Mouse (Mus musculus): ENCODE data around the gene Ercc6l2. TPM values are rescaled to one million over a fixed set of nuclear protein-coding genes. Genes with fewer than 3 reads are reported as not detected.
A peak's percentile ranks its signal among the peaks of the same experiment; 100 is the strongest.

Ercc6l2 gene
- 25.0 and 25.4 TPM in 2 replicates for polyA plus RNA-seq (2014; fragmentation: Nextera tagmentation; extraction: Ambion mirVana)

DNA sequence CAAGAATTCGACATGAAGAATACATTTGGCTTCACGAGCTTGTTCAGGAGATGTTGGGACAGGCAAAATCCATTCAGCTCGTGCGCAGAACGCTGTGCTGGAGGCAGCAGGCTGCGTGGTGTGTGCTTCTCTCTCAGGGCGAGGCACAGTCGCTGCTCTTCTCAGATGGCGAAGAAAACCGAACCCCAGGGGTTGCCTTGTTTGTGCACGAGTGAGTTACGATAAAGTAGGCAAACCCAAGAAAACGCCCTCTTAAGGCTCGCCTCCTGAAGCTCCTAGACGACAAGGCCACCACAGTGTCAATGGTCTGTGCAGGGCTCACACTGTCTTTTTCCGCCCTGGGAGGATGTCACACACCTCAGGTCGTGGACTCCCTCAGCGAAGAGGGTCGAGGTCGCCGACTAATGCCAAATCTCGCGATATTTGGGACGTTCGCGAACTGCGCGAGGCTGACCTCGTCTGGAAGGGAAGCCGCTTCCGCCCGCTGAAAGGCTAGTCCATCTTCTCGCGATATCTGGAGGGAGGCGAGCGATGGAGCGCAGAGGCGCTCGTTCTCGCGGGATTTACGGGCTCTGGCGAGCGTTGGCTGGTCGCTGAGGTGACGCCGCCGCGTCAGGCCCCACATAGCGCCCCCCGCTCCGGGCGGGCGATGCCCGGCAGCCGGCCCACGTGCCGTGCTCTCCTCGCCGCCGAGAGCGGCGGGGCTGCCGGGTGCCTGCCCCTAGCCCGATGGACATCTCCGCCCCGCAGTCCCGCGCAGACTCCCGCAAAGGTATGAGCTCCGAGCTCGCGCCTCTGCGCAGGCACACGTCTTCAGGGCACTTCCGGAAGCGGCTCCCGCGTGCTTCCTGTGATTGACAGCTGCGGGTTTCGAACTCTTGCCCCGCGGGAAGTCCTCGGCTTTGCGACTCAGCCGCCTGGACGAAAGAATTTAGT lies at the start of gene Ercc6l2:
Ercc6l2 (plus strand) TSS at position 495 of the 936 bp plus-strand sequence.
- H3K4me1 ChIP-seq (ENCODE audit: control insufficient read depth, insufficient read depth, low read length): peaks cover 3% of the 10 kb centered on the region; the same call in 1 of the 2 replicates
- ATAC-seq (ENCODE audit: insufficient read depth, low FRiP score, low TSS enrichment): peak; percentile 98

GRCm38 (mm10) chr13:63766065-63766464 lies 49.0 kb upstream of the Ercc6l2 start:
- H3K27ac ChIP-seq (ENCODE audit: low read depth, low read length): no peak overlapping the region
- no peak overlapping the region for H3K4me3 ChIP-seq (ENCODE audit: low read depth, low read length)
- ATAC-seq (ENCODE audit: insufficient read depth, low FRiP score, low TSS enrichment) (no peak), DNase-seq (ENCODE audit: low spot score) (peak; percentile 38)
- H3K4me1 ChIP-seq (ENCODE audit: control insufficient read depth, insufficient read depth, low read length): no peaks in the 10 kb centered on the region
- H3K9me3 ChIP-seq (ENCODE audit: control insufficient read depth, low read length): no peaks in the 10 kb centered on the region
- 56% methylated on average over 11 of the region's 11 CpGs for WGBS
- no peaks in the 10 kb centered on the region for H3K36me3 ChIP-seq (ENCODE audit: control insufficient read depth, insufficient read depth, low read length)
- no peak overlapping the region for H3K9ac ChIP-seq (ENCODE audit: low read length)
- no peak overlapping the region for H3K4me2 ChIP-seq (ENCODE audit: low read depth)
- no peaks in the 10 kb centered on the region for H3K27me3 ChIP-seq (ENCODE audit: control insufficient read depth, insufficient read depth, low read length)

More for the DNA sequence above, at the start of gene Ercc6l2:
- Histone ChIP-seq H3K9ac (ENCODE audit: low read length) (peak within 1 kb of the TSS; percentile 87), H3K27ac (ENCODE audit: low read depth, low read length) (peak within 1 kb of the TSS; percentile 88), H3K4me2 (ENCODE audit: low read depth) (peak within 1 kb of the TSS; percentile 77), H3K9me3 (ENCODE audit: control insufficient read depth, low read length) (no peaks in the 10 kb centered on the region), H3K36me3 (ENCODE audit: control insufficient read depth, insufficient read depth, low read length) (no peaks in the 10 kb centered on the region), H3K4me3 (ENCODE audit: low read depth, low read length) (peak within 1 kb of the TSS; percentile 61), H3K27me3 (ENCODE audit: control insufficient read depth, insufficient read depth, low read length) (no peaks in the 10 kb centered on the region)
- WGBS: under 1% methylated on average over 83 of the region's 87 CpGs
- peak; percentile 99 for DNase-seq (ENCODE audit: low spot score)

GRCm38 (mm10) chr13:63771009-63771408 lies 44.0 kb upstream of the Ercc6l2 start:
- no peak for ATAC-seq (ENCODE audit: insufficient read depth, low FRiP score, low TSS enrichment)
- H3K9me3 ChIP-seq (ENCODE audit: control insufficient read depth, low read length): no peaks in the 10 kb centered on the region
- no peaks in the 10 kb centered on the region for H3K4me1 ChIP-seq (ENCODE audit: control insufficient read depth, insufficient read depth, low read length)
- no peaks in the 10 kb centered on the region for H3K27me3 ChIP-seq (ENCODE audit: control insufficient read depth, insufficient read depth, low read length)
- no peak overlapping the region for H3K9ac ChIP-seq (ENCODE audit: low read length)
- no peak for DNase-seq (ENCODE audit: low spot score)
- H3K4me2 ChIP-seq (ENCODE audit: low read depth): no peak overlapping the region
- no peaks in the 10 kb centered on the region for H3K36me3 ChIP-seq (ENCODE audit: control insufficient read depth, insufficient read depth, low read length)
- H3K27ac ChIP-seq (ENCODE audit: low read depth, low read length): no peak overlapping the region
- no peak overlapping the region for H3K4me3 ChIP-seq (ENCODE audit: low read depth, low read length)
- 91% methylated on average over 3 of the region's 3 CpGs for WGBS

GRCm38 (mm10) chr13:63778925-63779324 lies 36.1 kb upstream of the Ercc6l2 start:
- ATAC-seq (ENCODE audit: insufficient read depth, low FRiP score, low TSS enrichment) (no peak), DNase-seq (ENCODE audit: low spot score) (no peak)
- Histone ChIP-seq H3K27ac (ENCODE audit: low read depth, low read length) (no peak overlapping the region), H3K4me3 (ENCODE audit: low read depth, low read length) (no peak overlapping the region), H3K4me1 (ENCODE audit: control insufficient read depth, insufficient read depth, low read length) (no peaks in the 10 kb centered on the region), H3K9me3 (ENCODE audit: control insufficient read depth, low read length) (no peaks in the 10 kb centered on the region), H3K9ac (ENCODE audit: low read length) (no peak overlapping the region), H3K36me3 (ENCODE audit: control insufficient read depth, insufficient read depth, low read length) (no peaks in the 10 kb centered on the region), H3K27me3 (ENCODE audit: control insufficient read depth, insufficient read depth, low read length) (no peaks in the 10 kb centered on the region), H3K4me2 (ENCODE audit: low read depth) (no peak overlapping the region)
- WGBS: 92% methylated on average over 4 of the region's 4 CpGs

GRCm38 (mm10) chr13:63779376-63780291 lies 35.4 kb upstream of the Ercc6l2 start:
- Histone ChIP-seq H3K27ac (ENCODE audit: low read depth, low read length) (no peak overlapping the region), H3K4me2 (ENCODE audit: low read depth) (no peak overlapping the region), H3K4me1 (ENCODE audit: control insufficient read depth, insufficient read depth, low read length) (no peaks in the 10 kb centered on the region), H3K4me3 (ENCODE audit: low read depth, low read length) (no peak overlapping the region), H3K36me3 (ENCODE audit: control insufficient read depth, insufficient read depth, low read length) (no peaks in the 10 kb centered on the region), H3K27me3 (ENCODE audit: control insufficient read depth, insufficient read depth, low read length) (no peaks in the 10 kb centered on the region), H3K9me3 (ENCODE audit: control insufficient read depth, low read length) (no peaks in the 10 kb centered on the region), H3K9ac (ENCODE audit: low read length) (no peak overlapping the region)
- no peak for ATAC-seq (ENCODE audit: insufficient read depth, low FRiP score, low TSS enrichment)
- no peak for DNase-seq (ENCODE audit: low spot score)
- 87% methylated on average over 2 of the region's 2 CpGs for WGBS

GRCm38 (mm10) chr13:63792234-63792831 lies 22.7 kb upstream of the Ercc6l2 start:
- H3K9ac ChIP-seq (ENCODE audit: low read length): no peak overlapping the region
- 95% methylated on average over 2 of the region's 2 CpGs for WGBS
- H3K4me3 ChIP-seq (ENCODE audit: low read depth, low read length): no peak overlapping the region
- no peak overlapping the region for H3K27ac ChIP-seq (ENCODE audit: low read depth, low read length)
- DNase-seq (ENCODE audit: low spot score) (no peak), ATAC-seq (ENCODE audit: insufficient read depth, low FRiP score, low TSS enrichment) (no peak)
- H3K4me1 ChIP-seq (ENCODE audit: control insufficient read depth, insufficient read depth, low read length): no peaks in the 10 kb centered on the region
- H3K9me3 ChIP-seq (ENCODE audit: control insufficient read depth, low read length): no peaks in the 10 kb centered on the region
- no peaks in the 10 kb centered on the region for H3K36me3 ChIP-seq (ENCODE audit: control insufficient read depth, insufficient read depth, low read length)
- no peaks in the 10 kb centered on the region for H3K27me3 ChIP-seq (ENCODE audit: control insufficient read depth, insufficient read depth, low read length)
- H3K4me2 ChIP-seq (ENCODE audit: low read depth): no peak overlapping the region

GRCm38 (mm10) chr13:63793345-63794308 lies 21.4 kb upstream of the Ercc6l2 start:
- DNase-seq (ENCODE audit: low spot score) (no peak), ATAC-seq (ENCODE audit: insufficient read depth, low FRiP score, low TSS enrichment) (no peak)
- H3K4me3 ChIP-seq (ENCODE audit: low read depth, low read length): no peak overlapping the region
- no peak overlapping the region for H3K4me2 ChIP-seq (ENCODE audit: low read depth)
- H3K9ac ChIP-seq (ENCODE audit: low read length): no peak overlapping the region
- WGBS: 79% methylated on average over 7 of the region's 7 CpGs
- H3K36me3 ChIP-seq (ENCODE audit: control insufficient read depth, insufficient read depth, low read length): no peaks in the 10 kb centered on the region
- no peaks in the 10 kb centered on the region for H3K4me1 ChIP-seq (ENCODE audit: control insufficient read depth, insufficient read depth, low read length)
- no peak overlapping the region for H3K27ac ChIP-seq (ENCODE audit: low read depth, low read length)
- H3K27me3 ChIP-seq (ENCODE audit: control insufficient read depth, insufficient read depth, low read length): no peaks in the 10 kb centered on the region
- no peaks in the 10 kb centered on the region for H3K9me3 ChIP-seq (ENCODE audit: control insufficient read depth, low read length)
